Mouse (Mus musculus) cerebellum, adult 2 months (tissue): ENCODE data around the gene Capzb.

Source experiments
- CTCF ChIP-seq: fragments of 200-500 bp; IDR thresholded peaks from 2 replicates; pipeline ENCODE4 v1.5.1; 2011; ENCODE audit warnings: low read depth, mild to moderate bottlenecking, control low read depth, low read length, moderate library complexity, borderline replicate concordance; ENCODE audit not compliant: insufficient read depth
- POLR2A ChIP-seq: fragments of 200-500 bp; IDR thresholded peaks from 2 replicates; pipeline ENCODE4 v1.6.1; 2011; ENCODE audit warnings: low read length, control low read depth, borderline replicate concordance; ENCODE audit not compliant: insufficient read depth

- no peak for TF ChIP-seq CTCF
- no peak for TF ChIP-seq POLR2A
Observed at GRCm38 (mm10) chr4:139319740-139320139, 127.0 kb downstream of the Capzb start.
